In genomic region chr3:131637008-131637407, GRCm38 (mm10) we compare ENCODE assay signal across 14 mouse cellular contexts.
DNase-seq lines count a peak whose midpoint lies in the region; ATAC-seq and TF ChIP-seq lines count a peak whose summit lies in the region.
"Had no signal": no experiment of that assay in that cellular context is flagged by ENCODE, and none has a peak within 500 bp of the region (broad histone marks: within the 10 kb centered on the region; RNA-seq: fewer than 3 reads in every experiment).

No protein-coding gene starts in this region.

- TF ChIP-seq CTCF in forebrain, postnatal 0 days (IDR thresholded peaks at IDR 0.05; ENCODE audit: low read depth): no peak
- TF ChIP-seq CTCF in intestine, postnatal 0 days (IDR thresholded peaks at IDR 0.05; ENCODE audit: low read depth): no peak

- peaks cover 5% of the 10 kb centered on the region for H3K4me1 ChIP-seq in forebrain, embryonic 14.5 days (ENCODE audit: control insufficient read depth, insufficient read depth, low read length)
- no peaks in the 10 kb centered on the region for H3K4me1 ChIP-seq in forebrain, postnatal 0 days (ENCODE audit: insufficient read depth)
- peaks cover 7% of the 10 kb centered on the region for H3K4me1 ChIP-seq in intestine, embryonic 16.5 days (ENCODE audit: control insufficient read depth, insufficient read depth, low read length)
- no peaks in the 10 kb centered on the region for H3K4me1 ChIP-seq in intestine, postnatal 0 days (replicated peaks; ENCODE audit: control insufficient read depth, insufficient read depth, low read length)
- peaks cover 10% of the 10 kb centered on the region; the same call in 1 of the 2 replicates for H3K4me1 ChIP-seq in hindbrain, embryonic 14.5 days (replicated peaks; ENCODE audit: control insufficient read depth, insufficient read depth, low read length)
- H3K4me1 ChIP-seq in midbrain, embryonic 16.5 days (ENCODE audit: control insufficient read depth, insufficient read depth, low read length): peaks cover 4% of the 10 kb centered on the region; the same call in 1 of the 2 replicates
- H3K4me1 ChIP-seq: liver, embryonic 15.5 days had no signal

- no peak overlapping the region for H3K4me2 ChIP-seq in forebrain, embryonic 14.5 days (ENCODE audit: low read length)
- H3K4me2 ChIP-seq in forebrain, postnatal 0 days (ENCODE audit: low read depth): no peak overlapping the region
- no peak overlapping the region for H3K4me2 ChIP-seq in intestine, embryonic 16.5 days (ENCODE audit: low read depth, low read length)
- no peak overlapping the region for H3K4me2 ChIP-seq in intestine, postnatal 0 days (replicated peaks; ENCODE audit: low read depth)
- no peak overlapping the region for H3K4me2 ChIP-seq in hindbrain, embryonic 14.5 days (replicated peaks)
- H3K4me2 ChIP-seq in midbrain, embryonic 16.5 days (ENCODE audit: low read length): no peak overlapping the region
- H3K4me2 ChIP-seq: liver, embryonic 15.5 days had no signal

- no peak overlapping the region for H3K27ac ChIP-seq in forebrain, embryonic 14.5 days (ENCODE audit: low read depth, low read length)
- no peak overlapping the region for H3K27ac ChIP-seq in forebrain, postnatal 0 days (ENCODE audit: low read depth, low read length)
- no peak overlapping the region for H3K27ac ChIP-seq in intestine, embryonic 16.5 days (ENCODE audit: low read length)
- no peak overlapping the region for H3K27ac ChIP-seq in intestine, postnatal 0 days (ENCODE audit: low read depth, low read length)
- H3K27ac ChIP-seq in hindbrain, embryonic 14.5 days: no peak overlapping the region
- no peak overlapping the region for H3K27ac ChIP-seq in midbrain, embryonic 16.5 days (ENCODE audit: low read length)
- H3K27ac ChIP-seq: kidney, postnatal 0 days; liver, embryonic 15.5 days had no signal

- ATAC-seq in forebrain, embryonic 14.5 days: peak; percentile 45
- ATAC-seq in forebrain, postnatal 0 days: no peak
- 0 out of 2 replicates have a peak, but pooled peaks have one; percentile 20 for ATAC-seq in intestine, embryonic 16.5 days
- no peak for ATAC-seq in intestine, postnatal 0 days
- ATAC-seq in hindbrain, embryonic 14.5 days (ENCODE audit: low FRiP score): peak; percentile 33; the same call in 1 of the 2 replicates
- ATAC-seq in midbrain, embryonic 16.5 days: peak; percentile 30
- ATAC-seq: lung, postnatal 0 days had no signal

- WGBS in forebrain, embryonic 14.5 days: 92% methylated on average over 3 of the region's 3 CpGs
- 83% methylated on average over 3 of the region's 3 CpGs for WGBS in forebrain, postnatal 0 days
- WGBS in intestine, embryonic 16.5 days: 87% methylated on average over 3 of the region's 3 CpGs
- WGBS in intestine, postnatal 0 days: 89% methylated on average over 3 of the region's 3 CpGs
- WGBS in hindbrain, embryonic 14.5 days: 89% methylated on average over 3 of the region's 3 CpGs
- 90% methylated on average over 3 of the region's 3 CpGs for WGBS in midbrain, embryonic 16.5 days

- H3K36me3 ChIP-seq in forebrain, embryonic 14.5 days (ENCODE audit: control insufficient read depth, insufficient read depth, low read length): peaks cover 16% of the 10 kb centered on the region
- H3K36me3 ChIP-seq in forebrain, postnatal 0 days (ENCODE audit: insufficient read depth): peaks cover 16% of the 10 kb centered on the region
- H3K36me3 ChIP-seq in intestine, embryonic 16.5 days (ENCODE audit: control insufficient read depth, insufficient read depth, low read length): peaks cover 8% of the 10 kb centered on the region
- H3K36me3 ChIP-seq in intestine, postnatal 0 days (ENCODE audit: control insufficient read depth, insufficient read depth): peaks cover 31% of the 10 kb centered on the region
- H3K36me3 ChIP-seq in hindbrain, embryonic 14.5 days (replicated peaks; ENCODE audit: control insufficient read depth, insufficient read depth): peaks cover 22% of the 10 kb centered on the region
- H3K36me3 ChIP-seq in midbrain, embryonic 16.5 days (ENCODE audit: control insufficient read depth, insufficient read depth, low read length): peaks cover 4% of the 10 kb centered on the region; the same call in 1 of the 2 replicates
- H3K36me3 ChIP-seq: liver, embryonic 15.5 days had no signal

- no peaks in the 10 kb centered on the region for H3K9me3 ChIP-seq in forebrain, embryonic 14.5 days (replicated peaks; ENCODE audit: control insufficient read depth, low read length)
- H3K9me3 ChIP-seq in forebrain, postnatal 0 days (ENCODE audit: low read length): no peaks in the 10 kb centered on the region
- H3K9me3 ChIP-seq in intestine, embryonic 16.5 days (ENCODE audit: control insufficient read depth, low read length): no peaks in the 10 kb centered on the region
- H3K9me3 ChIP-seq in intestine, postnatal 0 days (ENCODE audit: control insufficient read depth): no peaks in the 10 kb centered on the region
- H3K9me3 ChIP-seq in hindbrain, embryonic 14.5 days (ENCODE audit: control insufficient read depth, low read length): no peaks in the 10 kb centered on the region
- H3K9me3 ChIP-seq in midbrain, embryonic 16.5 days (replicated peaks; ENCODE audit: control insufficient read depth, low read length, poor library complexity, severe bottlenecking): no peaks in the 10 kb centered on the region
- H3K9me3 ChIP-seq: liver, embryonic 15.5 days had no signal

- no peak for DNase-seq in forebrain, embryonic 14.5 days (ENCODE audit: low spot score)
- DNase-seq in forebrain, postnatal 0 days: no peak
- DNase-seq in hindbrain, embryonic 14.5 days (ENCODE audit: low spot score): no peak
- no peak for DNase-seq in B cell, adult 2 months
- DNase-seq: cerebellum, adult 2 months; layer of hippocampus, postnatal 36 days; left cerebral cortex, postnatal 4 days; thymus, adult 18-20 months had no signal

- H3K9ac ChIP-seq in forebrain, embryonic 14.5 days (ENCODE audit: low read length): no peak overlapping the region
- no peak overlapping the region for H3K9ac ChIP-seq in forebrain, postnatal 0 days
- no peak overlapping the region for H3K9ac ChIP-seq in intestine, embryonic 16.5 days (ENCODE audit: low read depth, low read length)
- no peak overlapping the region for H3K9ac ChIP-seq in intestine, postnatal 0 days (ENCODE audit: low read depth, low read length)
- no peak overlapping the region for H3K9ac ChIP-seq in hindbrain, embryonic 14.5 days
- no peak overlapping the region for H3K9ac ChIP-seq in midbrain, embryonic 16.5 days (ENCODE audit: low read depth, low read length)
- H3K9ac ChIP-seq: liver, embryonic 15.5 days had no signal

- H3K4me3 ChIP-seq in forebrain, embryonic 14.5 days (ENCODE audit: low read depth, low read length): no peak overlapping the region
- no peak overlapping the region for H3K4me3 ChIP-seq in forebrain, postnatal 0 days (ENCODE audit: low read depth, low read length)
- no peak overlapping the region for H3K4me3 ChIP-seq in intestine, embryonic 16.5 days (ENCODE audit: low read length)
- no peak overlapping the region for H3K4me3 ChIP-seq in intestine, postnatal 0 days (ENCODE audit: low read depth, low read length)
- H3K4me3 ChIP-seq in hindbrain, embryonic 14.5 days (replicated peaks; ENCODE audit: low read length): no peak overlapping the region
- no peak overlapping the region for H3K4me3 ChIP-seq in midbrain, embryonic 16.5 days (ENCODE audit: low read depth, low read length)
- H3K4me3 ChIP-seq: liver, embryonic 15.5 days had no signal

- H3K27me3 ChIP-seq in forebrain, embryonic 14.5 days (replicated peaks; ENCODE audit: control insufficient read depth, insufficient read depth, low read length): no peaks in the 10 kb centered on the region
- no peaks in the 10 kb centered on the region for H3K27me3 ChIP-seq in forebrain, postnatal 0 days (ENCODE audit: insufficient read depth, low read length)
- H3K27me3 ChIP-seq in intestine, embryonic 16.5 days (replicated peaks; ENCODE audit: control insufficient read depth, insufficient read depth, low read length): no peaks in the 10 kb centered on the region
- H3K27me3 ChIP-seq in intestine, postnatal 0 days (replicated peaks; ENCODE audit: control insufficient read depth, insufficient read depth, low read length): no peaks in the 10 kb centered on the region
- no peaks in the 10 kb centered on the region for H3K27me3 ChIP-seq in hindbrain, embryonic 14.5 days (ENCODE audit: control insufficient read depth, insufficient read depth, low read length)
- no peaks in the 10 kb centered on the region for H3K27me3 ChIP-seq in midbrain, embryonic 16.5 days (ENCODE audit: control insufficient read depth, insufficient read depth, low read depth, low read length)
- H3K27me3 ChIP-seq: liver, embryonic 15.5 days had no signal

Comparison
In these comparisons a context has a peak if more than half of its experiments do, and no peak if none do; other contexts are left out.
1. ATAC-seq: peak in forebrain, embryonic 14.5 days (single experiment), intestine, embryonic 16.5 days (single experiment), hindbrain, embryonic 14.5 days (single experiment) and midbrain, embryonic 16.5 days (single experiment); none in forebrain, postnatal 0 days (single experiment) and intestine, postnatal 0 days (single experiment).